Mouse (Mus musculus) left cerebral cortex, adult 9 months (tissue): ENCODE results near the gene Nfe2l1.
"Not testable (repeated sequence)": the region's sequence is repeated elsewhere in the genome, so short reads cannot be mapped to it uniquely, and the experiment has no call there.

Source experiments
- DNase-seq, 2 experiments: peaks; one replicate each; pipeline ENCODE4 v3.0.0; 2022; ENCODE audit warnings: low spot score in 2 of 2

Nfe2l1 gene

DNA sequence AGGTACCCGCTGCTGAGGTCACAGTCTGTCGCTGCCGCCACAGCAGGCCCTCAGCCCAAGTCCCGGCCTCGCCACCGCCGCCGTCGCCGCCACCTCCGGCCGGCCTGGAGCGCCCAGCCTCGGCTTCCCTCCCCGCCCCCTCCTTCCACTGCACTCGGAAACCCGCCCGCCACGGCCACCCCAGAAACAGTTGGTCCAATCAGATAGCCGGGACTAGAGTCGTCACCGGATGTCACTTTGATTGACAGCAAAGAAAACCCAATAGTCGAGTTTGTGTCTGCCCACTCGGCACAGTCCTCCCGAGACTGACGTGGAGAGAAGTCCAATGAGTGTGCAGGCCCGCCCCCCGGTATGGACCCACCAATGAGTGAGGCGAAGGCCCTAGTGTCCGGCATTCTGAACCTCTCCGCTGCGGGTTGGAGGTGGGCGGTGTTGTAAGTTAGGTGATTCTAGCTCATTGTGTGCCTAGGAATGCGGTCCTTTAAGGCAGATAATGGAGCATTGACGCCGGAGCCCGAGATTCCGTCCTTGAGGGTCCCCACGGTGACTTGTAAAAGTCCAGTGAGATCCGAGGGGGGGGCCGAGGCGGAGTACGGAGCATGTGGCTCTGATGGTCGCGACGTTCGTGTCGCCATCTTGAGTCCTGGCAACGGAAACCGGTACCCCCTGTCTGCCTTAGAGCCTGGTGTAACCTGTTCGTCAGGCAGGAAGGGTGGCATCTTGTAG lies at the start of gene Nfe2l1:
Gene Nfe2l1 (minus strand): TSS at position 156 of the 726 bp plus-strand sequence.
- peak; percentile 99 to 100 for DNase-seq

DNA sequence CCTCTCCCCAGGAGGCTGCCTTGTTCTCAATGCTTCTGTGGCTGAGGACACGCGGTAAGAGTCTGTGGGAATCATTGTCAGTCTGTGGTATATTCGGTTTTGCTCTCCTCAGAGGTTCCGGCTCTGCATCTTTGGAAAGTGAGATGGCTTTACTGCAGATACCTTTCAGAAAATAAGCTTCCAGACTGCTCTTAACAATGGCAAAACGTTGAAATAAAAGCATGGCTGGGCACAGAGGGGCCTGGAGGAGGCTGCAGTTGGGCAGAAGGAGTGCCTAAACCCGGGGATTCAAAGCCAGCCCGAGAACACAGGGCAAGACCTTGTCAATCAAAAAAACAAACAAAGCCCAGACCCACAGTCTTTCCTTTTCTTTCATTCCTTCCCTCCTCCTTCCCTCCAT lies 49.6 kb upstream of the Nfe2l1 start:
- DNase-seq, result no peak

DNA sequence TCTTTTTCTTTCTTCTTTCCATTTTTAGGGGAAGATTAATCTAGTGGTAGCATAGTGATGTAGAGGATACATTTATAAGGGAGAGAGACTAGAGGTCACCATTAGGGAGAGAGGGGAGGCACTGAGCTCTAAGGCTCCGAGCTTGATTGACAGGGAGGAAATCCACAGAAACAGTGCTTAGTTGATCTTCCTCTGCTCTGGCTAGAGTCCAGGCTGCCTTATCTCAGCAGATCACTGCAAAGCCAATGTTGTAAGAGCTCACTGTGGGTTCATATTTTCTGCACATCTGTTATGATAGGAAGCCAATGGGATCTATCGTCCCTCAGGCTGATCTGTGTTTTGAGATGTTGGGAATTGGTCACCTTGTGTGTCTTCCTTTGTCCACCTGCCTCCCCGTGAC lies 48.9 kb upstream of the Nfe2l1 start:
- DNase-seq, result no peak

DNA sequence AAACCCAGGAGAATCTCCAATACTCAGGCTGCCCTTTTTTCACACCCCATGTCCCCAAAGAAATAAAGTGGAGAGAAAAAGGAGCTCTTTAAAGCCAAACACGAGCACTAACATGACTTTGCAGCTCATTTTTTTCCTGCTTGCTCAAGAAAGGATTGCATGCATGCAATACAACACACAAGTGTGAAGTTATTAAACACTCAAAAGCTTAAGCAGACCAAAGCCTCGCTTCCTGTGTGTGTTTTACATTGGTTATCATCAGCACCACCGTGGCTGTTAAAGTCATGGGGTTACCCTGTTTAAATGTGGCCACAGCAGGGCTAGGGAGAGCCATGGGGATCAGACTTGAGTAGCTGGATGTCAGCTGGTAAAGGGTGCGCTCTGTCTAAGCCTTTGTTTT lies 47.3 kb upstream of the Nfe2l1 start:
- no peak for DNase-seq

DNA sequence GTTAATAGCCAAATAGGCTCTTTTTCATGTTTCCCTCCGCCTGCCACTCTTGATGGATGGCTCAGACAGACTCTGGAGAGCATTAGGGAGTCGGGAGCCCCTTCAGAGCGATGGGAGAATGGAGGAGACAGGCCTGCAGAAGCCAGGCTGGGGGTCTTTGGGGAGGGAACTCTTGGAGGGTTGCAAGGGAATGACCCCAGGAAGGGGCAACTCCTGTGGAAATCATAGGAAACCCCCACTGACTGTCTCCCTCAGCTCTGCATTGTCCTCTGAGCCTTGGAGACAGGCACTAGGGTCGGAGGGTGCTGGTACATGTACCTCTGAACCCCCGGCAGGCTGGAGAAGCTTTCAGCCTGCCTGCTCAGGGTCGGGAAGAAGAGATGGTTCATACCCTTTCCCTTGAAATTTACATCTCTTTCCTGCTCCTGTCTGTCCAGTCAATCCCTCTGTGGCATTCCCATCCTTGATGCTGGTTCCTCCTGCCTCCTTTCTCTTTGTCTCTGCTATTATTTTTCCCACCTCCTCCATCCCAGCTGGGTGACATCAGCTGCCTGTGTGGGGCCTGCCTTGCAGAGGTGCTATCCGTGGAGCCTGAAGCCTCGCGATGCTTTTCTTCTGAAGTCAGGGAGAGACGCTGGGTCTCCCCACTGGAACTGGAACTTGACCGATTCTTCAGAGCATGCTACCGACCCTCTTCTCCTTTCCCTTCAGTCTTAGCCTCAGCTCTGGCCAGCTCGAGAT lies 46.7 kb upstream of the Nfe2l1 start:
- DNase-seq, result no peak

DNA sequence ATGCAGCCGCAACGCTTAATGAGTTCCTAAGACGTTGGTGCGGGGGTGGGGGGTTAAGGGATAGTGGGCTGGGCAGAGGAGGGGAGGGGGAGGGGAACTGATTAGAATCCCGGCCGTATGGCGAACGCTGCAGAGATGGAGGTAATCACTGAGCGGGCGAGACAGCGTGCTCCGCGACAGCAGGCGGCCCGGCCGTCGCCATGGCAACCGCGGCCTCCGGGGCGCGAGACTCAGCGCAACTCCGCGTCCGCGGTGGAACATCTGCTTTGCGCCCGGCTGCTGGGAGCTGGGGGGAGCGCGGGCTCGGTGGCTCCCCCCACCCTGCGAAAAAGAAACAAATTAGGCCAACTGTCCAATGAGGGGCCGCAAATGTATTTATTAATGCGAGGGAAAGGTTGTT lies 46.0 kb upstream of the Nfe2l1 start:
- peak; percentile 62 to 78 for DNase-seq

DNA sequence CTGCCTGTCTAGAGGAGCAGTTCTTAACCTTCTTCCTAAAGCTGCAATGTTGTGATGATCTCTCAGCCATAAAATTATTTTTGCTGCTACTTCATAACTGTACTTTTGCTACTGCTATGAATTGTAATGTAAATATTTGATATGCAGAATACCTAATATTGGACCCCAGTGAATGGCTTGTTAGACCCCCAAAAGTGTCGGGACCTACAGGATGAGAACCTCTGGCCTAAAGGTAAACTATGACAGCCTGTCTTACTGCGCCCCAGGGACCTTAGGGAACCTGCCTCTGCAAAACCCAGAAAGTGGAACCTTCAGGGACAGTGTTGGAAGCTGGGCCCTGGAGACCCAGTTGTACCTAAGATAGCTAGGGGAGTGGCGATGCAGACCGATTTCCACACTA lies 45.5 kb upstream of the Nfe2l1 start:
- no peak for DNase-seq

DNA sequence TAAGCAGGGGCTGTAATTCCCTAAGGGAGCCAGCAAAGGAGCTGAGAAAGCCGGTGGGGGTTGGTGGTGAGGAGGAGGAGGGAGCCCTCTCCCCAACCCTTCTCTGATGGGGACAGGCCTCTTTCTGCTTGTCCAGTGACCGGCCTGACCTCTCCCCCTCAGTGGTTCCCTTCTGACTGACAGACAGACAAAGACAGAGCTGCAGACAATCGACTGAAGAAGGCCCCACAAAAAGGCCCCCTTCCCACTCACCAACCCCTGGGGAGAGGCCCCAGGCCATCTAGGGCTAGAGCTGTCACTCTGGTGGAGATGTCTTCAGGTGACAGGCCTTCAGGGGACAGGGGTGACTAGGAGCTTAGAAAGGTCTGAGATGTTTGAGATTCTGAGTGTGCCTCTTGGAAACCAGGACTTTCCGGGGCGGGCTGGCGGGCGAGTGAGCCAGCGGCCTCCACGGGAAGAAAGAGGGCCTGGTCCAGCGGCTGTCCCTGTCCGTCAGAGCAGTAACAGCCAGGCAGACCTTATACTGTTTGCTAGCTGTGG lies 43.9 kb upstream of the Nfe2l1 start:
- no peak for DNase-seq

DNA sequence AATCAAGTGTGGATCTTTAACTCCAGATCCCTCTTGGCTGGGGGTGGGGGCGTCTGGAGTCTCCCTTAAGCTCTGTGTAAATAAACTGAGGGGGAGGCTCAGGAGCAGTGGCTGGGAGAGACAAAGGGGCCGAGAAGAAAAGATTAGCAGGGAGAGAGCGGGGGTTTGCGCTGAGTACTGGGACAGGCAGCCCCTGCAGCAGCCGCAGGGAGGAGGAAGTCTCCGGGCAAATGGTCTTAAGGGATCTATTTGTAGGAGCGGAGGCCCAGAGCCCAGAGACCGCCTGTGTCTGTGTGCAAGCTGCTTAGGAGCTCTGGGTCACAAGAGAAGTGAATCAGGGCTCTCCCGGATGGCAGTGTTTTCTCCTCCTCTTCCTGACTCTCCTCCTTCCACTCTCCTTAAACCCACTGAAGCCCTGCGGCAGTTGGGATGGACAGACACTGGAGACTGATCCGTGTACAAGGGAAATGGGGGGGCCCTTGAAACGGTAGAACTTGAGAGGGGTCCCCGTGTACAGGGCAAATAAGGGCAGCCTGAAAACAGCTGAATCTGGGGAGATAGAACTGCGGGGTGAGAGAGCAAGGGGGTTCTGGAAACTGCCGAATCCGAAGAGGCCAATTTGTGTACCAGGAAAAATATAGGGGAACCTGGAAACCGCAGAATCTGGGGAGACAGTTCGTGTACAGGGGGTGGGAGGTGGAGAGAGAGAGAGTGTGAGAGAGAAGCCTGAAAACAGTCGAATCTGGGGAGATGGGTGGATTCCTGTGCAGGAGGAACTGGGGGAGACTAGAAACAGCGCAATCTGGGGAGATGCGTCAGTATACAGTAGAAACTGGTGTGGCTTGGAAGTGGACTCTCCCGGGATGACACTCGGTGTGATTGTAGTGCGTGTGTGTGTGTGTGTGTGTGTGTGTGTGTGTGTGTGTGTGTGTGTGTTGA lies 42.9 kb upstream of the Nfe2l1 start:
- DNase-seq, result peak in 1 of 2 experiments; percentile 36

DNA sequence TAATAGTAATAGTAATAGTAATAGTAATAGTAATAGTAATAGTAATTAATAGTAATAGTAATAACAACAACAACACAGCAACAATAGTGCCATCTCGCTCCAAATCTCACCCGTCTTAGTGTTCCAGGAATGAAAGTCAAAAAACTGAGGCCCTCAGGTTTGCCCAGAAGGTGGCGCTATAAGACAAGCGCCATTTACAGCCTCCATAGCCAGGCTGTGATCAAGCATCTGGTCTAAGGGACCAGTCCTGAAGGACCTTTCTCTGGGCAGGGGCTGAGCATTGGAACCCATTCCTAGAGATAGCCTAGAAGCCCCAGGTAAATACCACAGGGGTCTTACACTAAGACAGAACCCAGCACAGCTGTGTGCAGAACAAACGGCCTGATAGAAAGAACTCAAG lies 37.4 kb upstream of the Nfe2l1 start:
- peak in 1 of 2 experiments; percentile 82 for DNase-seq

DNA sequence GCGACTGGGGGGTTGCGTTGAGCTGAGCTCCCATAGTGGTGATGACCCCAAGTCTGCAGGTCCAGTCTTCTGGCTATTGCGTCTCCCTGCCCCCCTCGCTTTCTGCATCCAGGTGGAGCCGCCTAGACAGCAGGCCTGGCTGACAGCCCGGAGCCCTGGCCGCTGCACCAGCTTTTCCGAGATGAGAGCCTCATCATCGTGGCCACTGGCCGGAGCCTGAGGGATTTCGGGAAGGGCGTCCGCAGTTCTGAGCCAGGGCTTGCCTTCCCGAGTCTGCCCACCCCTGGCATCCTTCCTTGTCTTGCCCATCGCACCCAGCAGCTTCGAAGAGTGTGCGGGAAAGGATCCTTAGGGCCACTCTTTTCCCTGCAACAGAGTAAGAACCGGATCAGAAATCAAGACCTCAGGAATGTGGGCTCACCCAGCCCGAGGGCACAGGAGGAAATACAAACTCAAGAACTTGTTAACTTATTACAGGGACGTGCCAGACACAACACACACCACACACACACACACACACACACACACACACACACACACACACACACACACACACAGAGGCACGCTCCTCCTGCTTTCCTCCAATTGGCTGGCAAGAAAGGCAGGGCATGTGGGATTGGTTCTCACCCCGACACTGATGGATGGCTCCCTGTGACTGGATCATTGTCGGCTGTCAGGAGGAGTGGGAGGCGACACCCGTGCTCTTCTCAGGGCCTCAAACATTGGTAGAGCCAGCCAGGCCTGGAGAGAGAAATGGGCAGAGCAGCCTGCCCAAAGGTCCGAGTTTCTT lies 33.6 kb upstream of the Nfe2l1 start:
- DNase-seq, result no peak

DNA sequence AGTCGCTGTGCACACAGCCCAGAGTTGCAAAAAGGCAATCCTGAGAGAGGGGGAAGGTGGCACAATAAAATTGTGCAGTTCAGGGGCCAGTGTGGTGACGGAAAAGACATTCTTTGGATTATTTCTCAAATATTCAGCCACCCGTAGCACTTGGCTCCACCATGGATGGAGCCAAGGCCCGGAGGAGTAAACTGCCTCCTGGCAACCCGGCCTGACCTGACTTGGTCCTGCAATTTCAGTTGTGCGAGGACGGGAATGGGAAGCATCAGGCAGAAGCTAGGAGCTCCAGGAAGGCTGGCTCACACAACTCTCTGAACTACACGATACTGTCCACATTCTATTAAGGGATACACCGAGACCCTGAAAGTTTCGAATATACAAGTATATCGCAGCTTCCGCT lies 32.8 kb upstream of the Nfe2l1 start:
- DNase-seq, result no peak

DNA sequence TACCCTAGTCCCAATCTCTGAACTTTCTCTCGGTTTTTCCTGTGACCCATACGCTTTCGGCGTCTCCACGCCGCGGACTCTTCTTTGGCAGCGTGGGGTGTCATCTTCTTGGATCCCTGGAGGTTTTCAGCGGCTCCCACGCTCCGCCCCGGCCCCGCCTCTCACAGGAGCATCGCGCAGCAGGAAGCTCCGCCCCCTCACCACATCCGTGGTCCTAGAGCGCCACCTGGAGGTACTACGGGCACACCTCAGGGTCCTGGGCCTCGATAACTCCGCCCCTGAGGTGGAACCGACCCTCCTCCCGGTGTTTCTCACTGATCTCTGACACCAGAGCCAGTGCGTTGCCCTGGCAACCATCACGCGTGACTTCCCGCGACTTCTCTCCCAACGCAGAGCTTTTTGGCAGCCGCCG lies 32.1 kb upstream of the Nfe2l1 start:
- peak; percentile 84 to 95 for DNase-seq

DNA sequence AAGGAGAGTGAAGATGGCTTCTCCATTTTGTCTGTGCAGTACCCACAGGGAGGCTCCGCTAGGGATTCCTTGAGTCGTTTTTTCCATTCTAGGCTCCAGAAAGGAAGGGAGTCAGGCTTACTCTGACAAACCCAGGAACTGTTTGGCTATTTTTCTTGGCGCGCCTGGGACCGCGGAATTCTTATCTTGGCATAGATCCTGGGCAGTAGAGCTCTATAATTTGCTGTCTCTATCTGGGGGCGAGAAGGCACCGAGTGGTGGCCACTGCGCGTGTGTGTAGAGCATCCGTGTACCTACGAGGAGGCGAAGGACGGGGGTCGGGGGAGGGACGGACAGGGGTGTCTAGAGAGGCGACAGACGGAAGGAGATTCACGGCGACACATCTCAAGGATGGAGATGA lies 31.7 kb upstream of the Nfe2l1 start:
- no peak for DNase-seq

DNA sequence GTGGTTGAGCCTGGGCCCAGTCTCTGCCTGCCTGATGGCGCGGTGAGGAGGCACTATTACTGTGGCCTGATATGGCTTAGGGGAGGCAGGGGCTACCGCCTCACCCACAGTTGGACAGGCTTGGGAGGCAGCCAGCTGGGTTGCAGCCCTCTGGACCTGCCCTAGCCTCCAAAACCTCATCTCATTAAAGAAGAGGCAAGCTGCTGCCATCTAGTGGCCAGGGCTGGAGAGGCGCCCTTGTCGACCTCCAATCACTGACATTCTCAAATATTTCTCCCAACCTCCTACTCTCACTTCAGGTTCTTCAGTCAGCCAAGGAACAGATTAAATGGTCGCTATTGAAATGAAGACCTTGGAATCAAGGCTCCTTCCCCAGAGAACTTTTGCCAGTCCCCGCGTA lies 30.8 kb upstream of the Nfe2l1 start:
- peak in 1 of 2 experiments; percentile 77 for DNase-seq

DNA sequence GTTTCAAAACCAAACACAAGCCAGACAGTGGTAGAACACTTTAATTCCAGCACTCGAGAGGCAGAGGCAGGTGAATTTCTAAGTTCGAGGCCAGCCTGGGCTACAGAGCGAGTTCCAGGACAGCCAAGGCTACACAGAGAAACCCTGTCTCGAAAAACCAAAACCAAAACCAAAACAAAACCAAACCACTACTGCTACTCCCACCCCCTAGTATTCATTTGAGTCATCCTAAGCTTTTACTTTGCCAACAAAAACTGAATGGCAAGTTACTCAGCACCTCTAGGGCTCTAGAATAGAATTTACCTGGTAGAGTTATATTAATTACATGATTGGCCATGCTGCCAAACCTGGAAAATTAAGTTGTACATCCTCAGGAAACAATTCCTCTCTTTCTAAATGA lies 29.9 kb upstream of the Nfe2l1 start:
- DNase-seq, result no peak

DNA sequence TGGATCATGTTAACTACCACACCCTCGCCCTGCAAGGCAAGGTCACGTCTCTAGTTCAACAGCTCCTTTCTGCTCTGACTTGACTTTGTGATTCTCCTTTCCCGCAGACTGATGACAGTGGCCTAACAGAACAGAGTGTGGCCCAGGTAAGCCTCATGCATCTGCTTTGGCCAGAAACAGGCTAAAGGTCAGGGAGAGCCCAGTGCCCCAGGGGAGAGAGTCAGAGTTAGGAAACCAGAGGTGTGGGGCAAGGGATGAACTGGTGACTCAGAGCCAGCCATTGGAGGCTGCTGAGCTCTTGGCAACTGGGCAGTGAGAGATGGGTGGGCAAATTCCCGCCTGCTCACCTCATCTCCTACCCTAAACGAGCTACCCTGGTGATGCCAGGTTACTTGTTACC lies 27.7 kb upstream of the Nfe2l1 start:
- no peak for DNase-seq

DNA sequence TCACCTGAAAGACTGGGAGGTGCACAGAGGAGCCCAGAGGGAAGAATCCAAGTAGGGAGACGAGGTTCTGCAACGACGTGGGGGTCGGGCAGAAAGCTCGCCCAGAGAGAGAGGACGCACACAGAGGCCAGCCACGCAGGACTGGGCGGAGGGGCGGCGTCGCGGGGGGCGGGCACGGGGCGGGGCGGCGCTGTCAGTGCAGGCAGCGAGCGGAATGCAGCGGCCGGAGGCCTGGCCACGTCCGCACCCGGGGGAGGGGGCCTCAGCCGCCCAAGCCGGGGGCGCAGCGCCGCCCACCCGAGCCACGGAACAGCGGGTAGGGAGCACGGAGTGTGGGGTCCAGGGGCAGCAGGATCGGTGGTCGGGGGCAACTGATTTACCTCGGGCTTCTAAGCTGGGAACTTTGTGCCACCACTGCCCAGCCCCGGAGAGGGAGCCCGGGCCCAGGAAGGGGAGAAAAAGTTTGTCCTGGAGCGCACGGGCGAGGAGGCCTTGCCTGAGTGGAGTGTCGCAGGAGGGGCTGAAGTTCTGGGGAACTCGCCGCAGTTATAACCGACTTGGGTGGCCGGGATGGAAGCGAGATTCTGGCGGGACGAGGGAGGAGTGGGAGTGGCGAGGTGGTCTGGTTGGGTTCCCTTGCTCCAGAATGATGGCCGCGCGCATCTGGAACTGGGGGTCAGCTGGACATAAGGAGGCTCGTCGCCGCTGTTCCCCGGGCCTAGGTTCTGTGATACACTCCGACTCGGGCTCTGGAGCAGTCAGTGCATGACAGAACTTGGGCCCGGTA lies 20.1 kb upstream of the Nfe2l1 start, which contains the start of gene Copz2:
Gene Copz2 (plus strand): TSS at position 190 of the 787 bp plus-strand sequence.
- DNase-seq, result no peak

DNA sequence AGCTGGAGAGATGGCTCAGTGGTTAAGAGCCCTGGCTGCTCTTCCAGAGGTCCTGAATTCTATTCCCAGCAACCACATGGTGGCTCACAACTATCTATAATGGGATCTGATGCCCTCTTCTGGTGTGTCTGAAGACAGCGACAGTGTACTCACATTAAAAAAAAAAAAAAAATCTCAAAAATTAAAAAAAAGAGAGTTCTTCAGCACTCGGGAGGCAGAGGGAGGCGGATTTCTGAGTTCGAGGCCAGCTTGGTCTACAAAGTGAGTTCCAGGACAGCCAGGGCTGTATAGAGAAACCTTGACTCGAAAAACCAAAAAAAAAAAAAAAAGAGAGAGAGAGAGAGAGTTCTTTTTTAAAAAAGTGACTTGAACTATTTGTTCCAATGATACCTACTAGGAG lies 19.4 kb upstream of the Nfe2l1 start:
- DNase-seq, result not testable (repeated sequence)

DNA sequence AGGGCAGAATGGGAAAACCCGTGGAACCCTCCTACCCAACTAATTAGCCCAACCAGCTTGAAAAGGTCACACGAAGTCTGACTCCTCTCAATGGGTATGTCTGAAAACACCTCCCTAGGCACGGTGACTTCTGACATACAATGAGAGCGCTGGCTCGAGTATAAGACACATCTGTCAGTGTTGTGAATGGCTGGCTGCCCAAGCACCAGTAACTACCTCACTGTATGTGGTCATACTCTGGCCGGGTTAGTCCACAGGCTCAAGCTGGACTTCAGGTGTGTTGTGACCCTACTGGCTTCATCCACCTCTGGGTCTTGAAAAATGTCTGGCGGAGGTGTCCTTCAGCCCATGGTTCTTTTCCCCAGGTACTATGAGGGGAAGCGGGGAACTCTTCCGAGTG lies 18.9 kb upstream of the Nfe2l1 start:
- no peak for DNase-seq
